Mouse (Mus musculus): ENCODE results near the gene Pygm. TPM values are rescaled to one million over a fixed set of nuclear protein-coding genes. Genes with fewer than 3 reads are reported as not detected.
A peak's percentile ranks its signal among the peaks of the same experiment; 100 is the strongest.

Gene Pygm
- polyA plus RNA-seq, 1 experiment from 2014 or later, result 2.5 TPM

DNA sequence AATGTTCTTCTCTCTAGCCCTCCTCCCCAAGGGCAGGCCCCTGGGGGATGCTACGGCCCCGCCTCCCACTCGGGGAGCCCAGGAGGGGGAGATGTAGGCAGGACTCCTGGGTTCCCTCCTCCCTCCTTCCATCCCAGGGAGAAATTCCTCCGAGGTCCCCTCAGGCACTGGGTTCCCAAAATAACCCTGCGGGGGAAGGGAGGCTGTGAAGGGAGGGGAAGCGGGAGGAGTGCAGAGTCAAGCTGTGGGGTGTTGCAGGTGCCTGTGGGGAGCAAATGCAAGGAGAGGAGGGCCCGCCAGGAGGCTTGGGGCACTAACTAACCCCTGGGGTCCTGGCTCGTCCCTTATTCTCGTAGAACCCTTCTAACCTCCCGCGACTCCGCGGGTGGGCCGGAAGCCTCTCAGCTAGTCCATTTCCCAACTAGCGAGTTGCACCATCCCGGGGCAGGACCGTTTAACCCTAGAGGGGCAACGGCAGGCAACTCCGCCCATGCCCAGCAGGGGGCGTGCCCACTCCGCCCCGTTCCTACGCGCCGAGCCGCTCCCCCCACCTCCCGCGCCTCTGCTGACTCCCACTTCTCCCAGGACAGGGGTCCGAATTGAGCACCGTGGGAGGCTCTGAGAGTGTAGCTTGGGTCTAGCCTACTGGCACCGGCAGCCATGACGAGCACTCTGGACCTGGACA, 17.1 kb downstream of the Pygm start:
- WGBS (ENCODE audit: insufficient replicate concordance), result under 1% methylated on average over 31 of the region's 32 CpGs
- DNase-seq, result peak; percentile 91
- H3K4me3 ChIP-seq (ENCODE audit: low read depth, low read length), result peak overlapping the region; percentile 63
- ATAC-seq, result peak; percentile 72
- H3K9ac ChIP-seq (replicated peaks), result peak overlapping the region; percentile 48
- H3K4me1 ChIP-seq (ENCODE audit: insufficient read depth), result peaks cover 33% of the 10 kb centered on the region
- H3K36me3 ChIP-seq (replicated peaks; ENCODE audit: insufficient read depth, low read length), result peaks cover 11% of the 10 kb centered on the region
- peaks cover 22% of the 10 kb centered on the region for H3K27me3 ChIP-seq (ENCODE audit: insufficient read depth, low read length)
- H3K4me2 ChIP-seq (ENCODE audit: low read depth, low read length), result peak overlapping the region; percentile 94
- TF ChIP-seq EP300 (IDR thresholded peaks at IDR 0.05; ENCODE audit: low read depth) (no peak), CTCF (IDR thresholded peaks at IDR 0.05; ENCODE audit: low read depth) (peak; percentile 95)
- H3K27ac ChIP-seq (ENCODE audit: low read depth), result peak overlapping the region; percentile 93
- no peaks in the 10 kb centered on the region for H3K9me3 ChIP-seq (ENCODE audit: low read length)

DNA sequence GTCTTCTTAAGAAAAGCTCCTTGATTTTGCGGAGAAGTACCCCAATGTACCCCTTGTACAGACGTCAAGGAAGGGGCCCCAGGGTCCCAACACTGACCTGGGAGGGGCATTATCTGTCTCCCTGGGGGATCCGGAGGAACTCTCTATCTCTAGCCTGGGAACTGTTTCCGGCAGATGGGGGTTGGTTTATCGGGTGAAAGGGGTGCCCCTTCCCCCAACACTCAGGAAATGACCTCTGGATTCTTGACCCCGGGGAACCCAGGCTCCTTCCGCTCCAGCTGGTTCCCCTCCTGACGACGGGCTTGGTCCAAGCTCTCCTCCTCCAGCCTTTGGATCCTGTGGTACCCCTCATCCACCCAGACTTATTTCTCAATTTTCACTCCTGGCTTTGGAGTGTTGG, 17.8 kb downstream of the Pygm start:
- H3K27me3 ChIP-seq (ENCODE audit: insufficient read depth, low read length), result peaks cover 22% of the 10 kb centered on the region
- peak overlapping the region; percentile 48 for H3K9ac ChIP-seq (replicated peaks)
- H3K9me3 ChIP-seq (ENCODE audit: low read length), result no peaks in the 10 kb centered on the region
- peaks cover 33% of the 10 kb centered on the region for H3K4me1 ChIP-seq (ENCODE audit: insufficient read depth)
- H3K4me3 ChIP-seq (ENCODE audit: low read depth, low read length), result peak overlapping the region; percentile 63
- ATAC-seq (peak; percentile 44), DNase-seq (peak; percentile 62)
- TF ChIP-seq EP300 (IDR thresholded peaks at IDR 0.05; ENCODE audit: low read depth), result peak; percentile 63; the same call in 1 of the 2 replicates
- no peak for TF ChIP-seq CTCF (IDR thresholded peaks at IDR 0.05; ENCODE audit: low read depth)
- H3K36me3 ChIP-seq (replicated peaks; ENCODE audit: insufficient read depth, low read length), result peaks cover 12% of the 10 kb centered on the region
- peak overlapping the region; percentile 94 for H3K4me2 ChIP-seq (ENCODE audit: low read depth, low read length)
- H3K27ac ChIP-seq (ENCODE audit: low read depth), result peak overlapping the region; percentile 93
- 1% methylated on average over 8 of the region's 9 CpGs for WGBS (ENCODE audit: insufficient replicate concordance)

DNA sequence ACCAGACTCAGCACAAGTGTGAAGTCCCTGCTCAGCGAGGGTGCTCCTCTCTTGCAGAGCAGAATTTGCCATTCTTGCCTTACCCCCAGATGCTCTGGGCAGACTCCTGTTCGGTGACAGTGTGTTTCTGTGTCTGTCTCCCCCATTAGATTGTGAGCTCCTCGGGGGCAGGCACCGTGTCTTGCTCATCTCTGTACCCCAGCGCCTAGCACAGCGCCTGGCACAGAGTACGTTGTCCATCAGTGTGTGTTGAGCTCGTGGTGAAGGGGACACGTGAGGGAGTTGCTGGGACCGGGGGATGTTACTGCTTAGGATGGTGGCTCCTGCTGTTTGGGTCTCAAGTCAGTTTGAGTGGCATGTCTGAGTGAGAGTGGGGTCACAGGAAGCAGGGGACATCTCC, 19.7 kb downstream of the Pygm start:
- H3K4me1 ChIP-seq (ENCODE audit: insufficient read depth), result peaks cover 26% of the 10 kb centered on the region
- DNase-seq, result no peak
- no peaks in the 10 kb centered on the region for H3K9me3 ChIP-seq (ENCODE audit: low read length)
- no peak overlapping the region for H3K9ac ChIP-seq (replicated peaks)
- peaks cover 21% of the 10 kb centered on the region for H3K36me3 ChIP-seq (replicated peaks; ENCODE audit: insufficient read depth, low read length)
- 84% methylated on average over 10 of the region's 10 CpGs for WGBS (ENCODE audit: insufficient replicate concordance)
- H3K27me3 ChIP-seq (ENCODE audit: insufficient read depth, low read length), result peaks cover 19% of the 10 kb centered on the region
- no peak overlapping the region for H3K4me2 ChIP-seq (ENCODE audit: low read depth, low read length)
- no peak overlapping the region for H3K4me3 ChIP-seq (ENCODE audit: low read depth, low read length)
- TF ChIP-seq EP300 (IDR thresholded peaks at IDR 0.05; ENCODE audit: low read depth) (no peak), CTCF (IDR thresholded peaks at IDR 0.05; ENCODE audit: low read depth) (no peak)
- no peak overlapping the region for H3K27ac ChIP-seq (ENCODE audit: low read depth)
- no peak for ATAC-seq

DNA sequence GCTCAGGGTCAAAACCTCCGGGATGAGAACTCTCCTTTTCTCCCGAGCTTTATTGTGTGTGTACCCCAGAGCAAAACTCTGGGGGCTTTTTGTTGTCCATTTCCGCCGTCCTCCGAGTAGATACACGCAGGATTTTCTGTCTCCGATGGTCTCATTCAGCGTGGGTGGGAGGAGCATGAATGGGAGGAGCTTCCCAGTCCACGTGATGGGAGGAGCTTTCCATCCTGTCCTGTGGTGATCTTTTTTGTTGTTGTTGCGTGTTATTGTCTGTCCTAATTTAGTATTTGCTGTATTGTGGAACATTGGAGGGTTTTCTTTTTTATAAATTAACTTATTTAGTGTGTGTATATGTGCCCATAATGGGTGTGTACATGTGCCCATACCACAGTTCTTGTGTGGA, 21.2 kb downstream of the Pygm start:
- no peak for ATAC-seq
- WGBS (ENCODE audit: insufficient replicate concordance), result 71% methylated on average over 10 of the region's 10 CpGs

DNA sequence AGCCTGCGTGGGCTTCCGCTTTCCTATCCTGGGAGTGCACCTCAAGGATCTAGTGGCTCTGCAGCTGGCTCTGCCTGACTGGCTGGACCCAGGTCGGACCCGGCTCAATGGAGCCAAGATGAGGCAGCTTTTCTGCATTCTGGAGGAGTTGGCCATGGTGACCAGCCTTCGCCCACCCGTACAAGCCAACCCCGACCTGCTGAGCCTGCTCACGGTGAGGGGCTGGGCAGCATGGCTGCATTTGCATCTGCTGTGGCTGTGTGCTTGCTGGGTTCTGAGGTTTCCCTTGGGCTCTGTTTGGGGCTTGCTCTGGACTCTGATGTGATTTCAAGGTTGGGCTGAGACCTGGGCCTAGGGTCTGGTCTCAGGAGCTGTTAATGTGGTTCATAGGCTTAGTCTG, 22.9 kb downstream of the Pygm start:
- peaks cover 11% of the 10 kb centered on the region for H3K4me1 ChIP-seq (ENCODE audit: insufficient read depth)
- 82% methylated on average over 8 of the region's 8 CpGs for WGBS (ENCODE audit: insufficient replicate concordance)

More for the DNA sequence above, 21.2 kb downstream of the Pygm start:
- DNase-seq, result no peak
- peaks cover 21% of the 10 kb centered on the region for H3K4me1 ChIP-seq (ENCODE audit: insufficient read depth)
- no peak overlapping the region for H3K4me2 ChIP-seq (ENCODE audit: low read depth, low read length)
- no peak overlapping the region for H3K27ac ChIP-seq (ENCODE audit: low read depth)
- TF ChIP-seq EP300 (IDR thresholded peaks at IDR 0.05; ENCODE audit: low read depth), result no peak
- no peak for TF ChIP-seq CTCF (IDR thresholded peaks at IDR 0.05; ENCODE audit: low read depth)
- H3K36me3 ChIP-seq (replicated peaks; ENCODE audit: insufficient read depth, low read length), result peaks cover 21% of the 10 kb centered on the region
- H3K9me3 ChIP-seq (ENCODE audit: low read length), result no peaks in the 10 kb centered on the region
- no peak overlapping the region for H3K4me3 ChIP-seq (ENCODE audit: low read depth, low read length)
- H3K27me3 ChIP-seq (ENCODE audit: insufficient read depth, low read length), result peaks cover 7% of the 10 kb centered on the region; the same call in 1 of the 2 replicates
- H3K9ac ChIP-seq (replicated peaks), result no peak overlapping the region

DNA sequence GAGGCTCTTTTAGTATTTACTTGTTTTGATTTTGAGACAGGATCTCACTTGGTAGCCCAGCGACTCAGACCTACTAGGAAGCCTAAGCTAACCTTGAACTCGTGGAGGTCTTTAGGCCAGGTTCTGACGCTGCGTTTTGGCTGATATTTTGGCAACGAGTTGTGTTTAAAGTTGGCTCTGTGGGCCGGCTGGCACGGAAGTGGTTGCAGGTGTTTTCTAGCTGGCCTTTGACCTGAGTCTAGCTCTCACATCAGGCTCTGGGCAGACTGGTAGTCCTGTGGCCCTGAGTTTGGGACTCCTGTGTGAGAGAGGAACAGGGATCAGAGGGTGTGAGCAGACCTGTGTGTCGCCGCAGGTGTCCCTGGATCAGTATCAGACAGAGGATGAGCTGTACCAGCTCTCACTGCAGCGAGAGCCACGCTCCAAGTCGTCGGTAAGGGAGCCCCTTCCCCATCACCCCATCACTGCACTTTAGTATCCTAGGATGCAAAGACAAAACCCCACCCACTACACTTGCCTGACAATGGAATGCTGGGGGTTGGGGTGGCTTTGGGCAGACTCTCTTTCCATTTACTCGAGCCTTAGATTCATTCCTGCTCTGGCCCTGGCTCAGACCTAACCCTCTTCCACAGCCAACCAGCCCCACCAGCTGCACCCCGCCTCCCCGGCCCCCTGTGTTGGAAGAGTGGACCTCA, 23.8 kb downstream of the Pygm start:
- Histone ChIP-seq H3K4me1 (ENCODE audit: insufficient read depth) (peaks cover 3% of the 10 kb centered on the region), H3K9ac (replicated peaks) (no peak overlapping the region), H3K36me3 (replicated peaks; ENCODE audit: insufficient read depth, low read length) (peaks cover 21% of the 10 kb centered on the region), H3K4me3 (ENCODE audit: low read depth, low read length) (no peak overlapping the region), H3K9me3 (ENCODE audit: low read length) (no peaks in the 10 kb centered on the region), H3K4me2 (ENCODE audit: low read depth, low read length) (no peak overlapping the region), H3K27me3 (ENCODE audit: insufficient read depth, low read length) (no peaks in the 10 kb centered on the region), H3K27ac (ENCODE audit: low read depth) (no peak overlapping the region)
- no peak for DNase-seq
- no peak for ATAC-seq
- WGBS (ENCODE audit: insufficient replicate concordance), result 73% methylated on average over 16 of the region's 16 CpGs
- TF ChIP-seq EP300 (IDR thresholded peaks at IDR 0.05; ENCODE audit: low read depth), result no peak
- no peak for TF ChIP-seq CTCF (IDR thresholded peaks at IDR 0.05; ENCODE audit: low read depth)

More for the DNA sequence above, 22.9 kb downstream of the Pygm start:
- H3K9me3 ChIP-seq (ENCODE audit: low read length), result no peaks in the 10 kb centered on the region
- no peaks in the 10 kb centered on the region for H3K27me3 ChIP-seq (ENCODE audit: insufficient read depth, low read length)
- peaks cover 21% of the 10 kb centered on the region for H3K36me3 ChIP-seq (replicated peaks; ENCODE audit: insufficient read depth, low read length)
- ATAC-seq, result no peak
- H3K27ac ChIP-seq (ENCODE audit: low read depth), result no peak overlapping the region
- H3K4me3 ChIP-seq (ENCODE audit: low read depth, low read length), result no peak overlapping the region
- no peak overlapping the region for H3K9ac ChIP-seq (replicated peaks)
- H3K4me2 ChIP-seq (ENCODE audit: low read depth, low read length), result no peak overlapping the region
- TF ChIP-seq CTCF (IDR thresholded peaks at IDR 0.05; ENCODE audit: low read depth) (no peak), EP300 (IDR thresholded peaks at IDR 0.05; ENCODE audit: low read depth) (no peak)
- DNase-seq, result no peak
